Mouse (Mus musculus) intestine, embryonic 15.5 days (tissue): Measurements from ENCODE around the gene Lmod3. TPM values are rescaled to one million over a fixed set of nuclear protein-coding genes. Genes with fewer than 3 reads are reported as not detected.

Experiments
- ATAC-seq: fragments of 200-750 bp; cut with Nextera tagmentation; 2 replicates; pipeline ENCODE4 v1.8.0; 2017; ENCODE audit warnings: moderate TSS enrichment, moderate library complexity
- H3K27ac ChIP-seq: fragments of 300-500 bp; sonication (generic); 2 replicates; pipeline ENCODE4 v1.5.1; 2015; ENCODE audit warnings: mild to moderate bottlenecking, inconsistent platforms
- H3K27me3 ChIP-seq: fragments of 300-500 bp; sonication (generic); replicated peaks from 2 replicates; pipeline ENCODE4 v1.6.1; 2015; ENCODE audit warnings: inconsistent platforms
- H3K36me3 ChIP-seq: fragments of 300-500 bp; sonication (generic); 2 replicates; pipeline ENCODE4 v1.6.1; 2015; ENCODE audit warnings: inconsistent platforms
- H3K4me1 ChIP-seq: fragments of 300-500 bp; sonication (generic); replicated peaks from 2 replicates; pipeline ENCODE4 v1.6.1; 2015; ENCODE audit warnings: inconsistent platforms
- H3K4me2 ChIP-seq: fragments of 300-500 bp; sonication (generic); replicated peaks from 2 replicates; pipeline ENCODE4 v1.6.1; 2015; ENCODE audit warnings: mild to moderate bottlenecking, inconsistent platforms
- H3K4me3 ChIP-seq: fragments of 300-500 bp; sonication (generic); replicated peaks from 2 replicates; pipeline ENCODE4 v1.5.1; 2015; ENCODE audit warnings: inconsistent platforms
- H3K9ac ChIP-seq: fragments of 300-500 bp; sonication (generic); 2 replicates; pipeline ENCODE4 v1.6.1; 2015; ENCODE audit warnings: inconsistent platforms
- H3K9me3 ChIP-seq: fragments of 300-500 bp; sonication (generic); 2 replicates; pipeline ENCODE4 v1.6.1; 2016; ENCODE audit warnings: inconsistent platforms
- WGBS: fragments of 180-500 bp; shearing (Covaris S2); methylation state at CpG from one replicate; pipeline ENCODE4 v1.1.7; 2015; 5-methylcytosine and 5-hydroxymethylcytosine counted together
- polyA plus RNA-seq: library from polyadenylated mRNA; unstranded; fragments of >200 nt; fragmentation: Nextera tagmentation; extraction: Ambion mirVana; gene quantifications from 2 replicates; pipeline ENCODE4 v1.2.1, GENCODE M21; 2015

Lmod3 gene
- polyA plus RNA-seq, 1 experiment from 2014 or later, result 0.16 TPM

DNA sequence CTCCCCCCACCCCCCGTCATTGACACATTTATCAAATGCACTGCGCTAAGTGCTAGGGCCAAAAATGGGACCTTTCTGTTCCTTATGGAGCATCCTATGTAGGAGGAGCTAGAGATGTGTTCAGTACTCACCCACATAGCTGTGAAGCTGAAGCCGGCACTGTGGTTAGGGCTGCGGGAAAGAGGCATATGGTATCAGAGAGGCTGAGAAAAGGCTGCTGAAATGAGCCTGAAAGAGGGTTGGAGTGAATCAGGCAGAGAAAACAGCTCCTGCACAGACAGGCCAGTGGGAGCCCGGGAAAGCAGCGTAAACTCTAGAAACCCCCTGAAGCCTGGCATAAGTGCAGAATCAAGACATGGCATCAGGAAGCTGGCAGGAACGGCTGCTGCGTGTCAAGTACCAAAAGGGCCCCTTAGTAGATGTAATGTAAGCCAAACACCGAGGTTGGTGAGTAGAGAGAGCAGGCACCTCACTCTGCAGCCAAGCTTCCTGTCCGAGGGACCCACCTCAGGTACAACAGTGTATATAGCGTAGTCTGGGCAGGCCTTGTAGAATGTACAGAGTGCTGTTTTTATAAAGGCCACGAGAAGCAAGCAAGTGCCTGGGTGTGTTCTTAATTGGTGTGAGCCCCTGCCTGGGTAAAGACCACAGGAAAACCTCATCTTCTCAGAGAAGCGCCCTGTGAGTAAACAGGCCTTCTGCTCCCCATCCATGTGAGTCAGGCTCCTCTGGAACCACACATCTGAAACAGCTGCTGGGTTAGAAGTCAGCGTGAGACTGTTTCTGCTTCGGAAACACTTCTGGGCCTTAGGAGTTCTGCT lies 31.1 kb downstream of the Lmod3 start:
- Histone ChIP-seq H3K27me3 (no peaks in the 10 kb centered on the region), H3K4me1 (no peaks in the 10 kb centered on the region), H3K9me3 (no peaks in the 10 kb centered on the region), H3K9ac (no peak overlapping the region), H3K4me2 (no peak overlapping the region), H3K27ac (no peak overlapping the region), H3K4me3 (no peak overlapping the region), H3K36me3 (no peaks in the 10 kb centered on the region)
- 57% methylated on average over 15 of the region's 15 CpGs for WGBS
- ATAC-seq, result no peak

DNA sequence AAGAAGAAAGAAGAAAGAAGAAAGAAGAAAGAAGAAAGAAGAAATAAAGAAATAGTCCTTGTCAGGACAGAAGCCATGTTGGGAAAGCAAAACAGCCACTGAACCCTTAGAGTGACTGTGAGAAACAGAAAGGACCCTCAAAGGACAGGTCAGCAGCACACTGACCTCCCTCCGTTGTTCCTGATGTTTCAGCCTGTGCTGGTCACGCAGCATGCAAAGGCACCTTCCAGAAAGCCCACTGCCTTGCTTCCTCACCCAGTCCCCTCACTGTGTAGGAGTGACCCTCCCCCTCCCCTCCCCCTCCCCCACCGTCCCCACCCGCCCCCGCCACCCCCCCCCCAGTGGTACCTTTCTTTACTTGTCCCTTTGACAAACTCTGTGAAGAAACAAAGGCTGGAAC lies 31.9 kb downstream of the Lmod3 start:
- no peak for ATAC-seq
- Histone ChIP-seq H3K4me1 (no peaks in the 10 kb centered on the region), H3K4me2 (no peak overlapping the region), H3K9ac (no peak overlapping the region), H3K4me3 (no peak overlapping the region), H3K27ac (no peak overlapping the region), H3K36me3 (no peaks in the 10 kb centered on the region), H3K27me3 (no peaks in the 10 kb centered on the region), H3K9me3 (no peaks in the 10 kb centered on the region)
- WGBS, result 91% methylated on average over 2 of the region's 5 CpGs

DNA sequence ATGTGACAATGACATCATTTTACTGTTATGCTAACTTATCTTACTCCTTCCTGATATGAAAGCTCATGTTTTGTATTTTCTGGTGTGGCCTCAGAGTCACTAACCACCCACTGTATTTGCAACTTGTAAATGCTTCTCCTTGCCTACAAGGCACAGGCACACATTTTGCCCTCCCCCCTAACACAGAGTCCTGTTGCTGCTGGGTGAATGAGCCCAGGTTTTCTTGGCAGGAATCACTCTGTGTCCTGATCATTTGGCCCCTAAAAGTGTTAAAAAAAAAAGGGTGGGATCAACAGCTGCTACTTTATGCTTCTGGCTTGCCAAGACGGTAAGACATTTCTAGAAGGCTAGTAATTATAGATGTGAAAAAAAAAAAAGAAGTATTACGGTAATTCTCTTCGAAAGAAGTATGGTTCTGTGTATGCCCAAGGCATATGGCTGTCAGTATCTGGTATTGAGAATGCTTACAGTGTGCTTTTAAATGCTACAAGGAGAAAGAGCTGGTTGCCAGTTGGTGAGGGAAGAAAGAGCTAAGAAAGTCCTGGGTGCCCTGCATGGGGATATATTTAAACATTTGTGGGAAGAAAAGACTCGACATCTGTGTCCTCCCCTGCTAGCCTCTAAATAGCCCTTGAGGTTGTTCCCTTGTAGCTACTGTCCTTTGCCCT lies 36.3 kb downstream of the Lmod3 start:
- Histone ChIP-seq H3K4me1 (peaks cover 9% of the 10 kb centered on the region; the same call in 1 of the 2 replicates), H3K9me3 (no peaks in the 10 kb centered on the region), H3K4me2 (no peak overlapping the region), H3K9ac (no peak overlapping the region), H3K27me3 (no peaks in the 10 kb centered on the region), H3K27ac (no peak overlapping the region), H3K36me3 (no peaks in the 10 kb centered on the region), H3K4me3 (no peak overlapping the region)
- 81% methylated on average over 4 of the region's 4 CpGs for WGBS
- no peak for ATAC-seq

DNA sequence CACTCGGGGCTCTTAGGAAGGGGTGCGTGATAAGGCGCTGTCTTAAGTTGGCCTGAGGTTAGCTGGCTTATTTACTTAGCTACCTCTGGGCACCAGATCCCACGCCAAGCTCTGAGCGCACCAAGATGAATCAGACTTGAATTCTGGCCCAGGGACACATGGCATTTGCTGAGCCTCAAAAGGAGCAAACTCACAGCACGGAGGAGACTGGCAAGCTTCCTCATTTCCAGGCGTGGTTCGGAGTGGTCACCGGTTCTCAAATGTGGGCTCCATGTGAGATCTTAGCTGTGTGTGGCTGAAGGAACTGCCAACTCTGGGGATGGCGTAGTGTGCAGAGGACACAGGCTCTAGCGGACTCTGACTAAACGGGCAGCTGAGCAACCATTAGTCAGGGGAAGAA lies 40.6 kb downstream of the Lmod3 start:
- Histone ChIP-seq H3K9ac (no peak overlapping the region; the same call in 1 of the 2 replicates), H3K36me3 (no peaks in the 10 kb centered on the region), H3K4me3 (peak overlapping the region; percentile 70; the same call in 1 of the 2 replicates), H3K27me3 (no peaks in the 10 kb centered on the region), H3K4me2 (peak overlapping the region; percentile 78), H3K9me3 (no peaks in the 10 kb centered on the region), H3K4me1 (peaks cover 12% of the 10 kb centered on the region; the same call in 1 of the 2 replicates), H3K27ac (no peak overlapping the region)
- WGBS, result 67% methylated on average over 12 of the region's 12 CpGs
- ATAC-seq, result no peak

DNA sequence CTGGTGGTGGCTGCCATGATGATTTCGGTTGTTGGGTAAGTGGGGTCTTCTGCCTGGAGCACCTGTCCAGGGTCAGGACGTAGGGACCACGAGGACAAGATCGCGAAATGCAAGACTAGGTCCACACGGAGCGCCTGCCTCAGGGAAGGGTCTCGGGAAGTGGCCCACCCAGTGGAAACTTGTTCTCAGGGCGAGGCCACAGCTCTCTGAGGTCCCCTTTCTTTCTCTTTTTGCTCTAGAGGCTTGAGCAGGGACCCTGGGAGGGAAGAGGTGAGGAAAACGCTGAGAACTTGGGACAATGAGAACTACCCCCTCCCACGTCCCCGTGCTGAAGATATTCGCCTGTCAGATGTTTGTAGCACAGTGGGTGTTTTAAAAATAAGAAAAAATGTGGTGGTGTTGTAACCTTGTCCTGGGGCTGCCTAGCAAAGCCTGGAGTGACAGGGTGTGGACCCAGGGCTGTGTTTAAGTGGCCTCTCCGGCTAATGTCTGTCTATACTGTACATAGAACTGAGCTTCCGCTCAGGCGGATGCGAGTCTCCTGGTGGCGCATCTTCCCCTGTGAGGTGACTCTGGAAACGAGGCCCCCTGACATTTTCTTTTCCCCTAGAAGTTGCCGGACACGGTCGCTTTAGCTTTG lies 41.5 kb downstream of the Lmod3 start:
- Histone ChIP-seq H3K9me3 (no peaks in the 10 kb centered on the region), H3K4me2 (peak overlapping the region; percentile 78), H3K36me3 (no peaks in the 10 kb centered on the region), H3K27ac (peak overlapping the region; percentile 61; the same call in 1 of the 2 replicates), H3K4me3 (peak overlapping the region; percentile 70), H3K27me3 (no peaks in the 10 kb centered on the region), H3K9ac (peak overlapping the region; percentile 73), H3K4me1 (peaks cover 12% of the 10 kb centered on the region; the same call in 1 of the 2 replicates)
- WGBS, result 1% methylated on average over 22 of the region's 22 CpGs
- peak; percentile 74 for ATAC-seq

DNA sequence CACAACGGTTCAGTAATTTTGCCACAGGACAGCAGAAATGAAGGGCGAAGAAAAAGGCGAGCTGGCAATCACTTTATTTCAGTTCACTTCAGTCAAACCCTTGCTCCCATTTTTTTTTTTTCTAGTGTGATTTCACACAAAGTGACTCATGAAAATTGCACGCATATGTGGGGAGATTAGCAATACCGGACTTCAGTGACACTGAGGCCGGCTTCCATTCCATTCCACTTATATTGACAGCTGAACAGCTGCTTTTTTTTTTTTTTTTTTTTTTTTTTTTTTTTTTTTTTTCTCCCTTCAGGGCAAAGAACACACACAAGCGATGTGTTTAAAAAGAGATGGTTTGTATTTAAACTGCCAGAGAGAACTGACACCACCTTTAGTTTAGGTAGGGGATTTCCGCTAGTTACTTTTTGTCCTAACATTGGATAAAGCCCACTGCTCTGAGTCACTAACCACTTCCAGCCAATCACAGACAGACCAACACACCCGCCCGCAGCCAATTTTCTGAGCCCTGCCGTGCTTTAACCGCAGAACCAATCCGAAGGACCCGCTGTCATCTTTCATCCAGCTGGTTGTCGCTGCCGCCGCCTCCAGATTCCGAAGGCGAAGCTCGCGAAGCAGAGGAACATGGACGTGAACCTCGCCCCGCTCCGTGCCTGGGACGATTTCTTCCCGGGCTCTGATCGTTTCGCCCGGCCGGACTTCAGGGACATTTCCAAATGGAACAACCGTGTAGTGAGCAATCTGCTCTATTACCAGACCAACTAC lies 42.2 kb downstream of the Lmod3 start, which contains the start of gene Arl6ip5:
TSS of gene Arl6ip5 (plus strand) at position 499 of the 771 bp plus-strand sequence.
- Histone ChIP-seq H3K9ac (peak within 1 kb of the TSS; percentile 73), H3K9me3 (no peaks in the 10 kb centered on the region), H3K36me3 (no peaks in the 10 kb centered on the region), H3K4me1 (peaks cover 12% of the 10 kb centered on the region; the same call in 1 of the 2 replicates), H3K4me3 (peak within 1 kb of the TSS; percentile 70), H3K27ac (peak within 1 kb of the TSS; percentile 61; the same call in 1 of the 2 replicates), H3K27me3 (no peaks in the 10 kb centered on the region), H3K4me2 (peak within 1 kb of the TSS; percentile 78)
- ATAC-seq, result peak; percentile 72
- 10% methylated on average over 32 of the region's 32 CpGs for WGBS

DNA sequence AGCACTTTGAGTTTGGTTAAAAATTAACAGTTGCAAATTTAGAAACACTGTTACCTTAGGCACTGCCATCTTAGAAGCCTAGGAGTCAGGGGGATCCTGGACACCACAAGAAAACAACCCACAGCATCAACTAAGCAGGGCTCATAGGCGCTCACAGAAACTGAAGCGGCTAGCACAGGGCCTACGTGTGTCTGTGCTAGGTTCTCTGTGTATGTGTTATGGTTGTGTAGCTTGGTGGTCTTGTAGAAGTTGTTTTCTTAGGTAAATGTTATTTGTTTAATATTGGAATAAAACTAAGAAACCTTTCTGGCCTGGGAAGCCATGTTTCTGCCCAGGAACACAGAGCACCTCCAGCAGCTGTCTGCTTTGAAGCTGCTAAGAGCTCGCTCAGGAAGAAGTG lies 42.8 kb downstream of the Lmod3 start:
- Histone ChIP-seq H3K9ac (no peak overlapping the region), H3K27ac (no peak overlapping the region), H3K9me3 (no peaks in the 10 kb centered on the region), H3K4me3 (no peak overlapping the region), H3K36me3 (no peaks in the 10 kb centered on the region), H3K27me3 (no peaks in the 10 kb centered on the region), H3K4me2 (no peak overlapping the region), H3K4me1 (peaks cover 12% of the 10 kb centered on the region; the same call in 1 of the 2 replicates)
- ATAC-seq, result no peak
- 89% methylated on average over 4 of the region's 4 CpGs for WGBS

DNA sequence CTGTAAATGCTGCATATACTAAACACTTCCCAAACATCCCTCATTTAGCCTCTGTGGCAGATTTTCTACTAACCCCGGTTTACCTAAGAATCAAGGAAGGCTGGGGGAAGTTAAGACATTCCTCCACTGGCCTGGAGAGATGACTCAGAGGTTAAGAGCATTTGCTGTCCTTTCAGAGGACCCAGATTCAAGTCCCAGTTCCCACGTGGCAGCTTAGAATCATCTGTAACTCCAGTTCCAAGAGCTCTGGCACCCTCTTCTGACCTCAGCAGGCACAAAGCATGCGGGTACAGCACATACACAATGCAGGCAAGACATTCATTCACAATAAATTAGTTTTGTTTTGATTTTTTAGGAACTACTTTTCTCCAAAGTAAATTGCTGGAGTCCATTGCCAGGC lies 43.4 kb downstream of the Lmod3 start:
- H3K9ac ChIP-seq, result no peak overlapping the region
- no peaks in the 10 kb centered on the region for H3K9me3 ChIP-seq
- peaks cover 12% of the 10 kb centered on the region; the same call in 1 of the 2 replicates for H3K4me1 ChIP-seq
- ATAC-seq, result no peak
- no peak overlapping the region for H3K27ac ChIP-seq
- no peak overlapping the region for H3K4me2 ChIP-seq
- WGBS, result 43% methylated on average over 3 of the region's 3 CpGs
- H3K27me3 ChIP-seq, result no peaks in the 10 kb centered on the region
- no peaks in the 10 kb centered on the region for H3K36me3 ChIP-seq
- H3K4me3 ChIP-seq, result no peak overlapping the region

DNA sequence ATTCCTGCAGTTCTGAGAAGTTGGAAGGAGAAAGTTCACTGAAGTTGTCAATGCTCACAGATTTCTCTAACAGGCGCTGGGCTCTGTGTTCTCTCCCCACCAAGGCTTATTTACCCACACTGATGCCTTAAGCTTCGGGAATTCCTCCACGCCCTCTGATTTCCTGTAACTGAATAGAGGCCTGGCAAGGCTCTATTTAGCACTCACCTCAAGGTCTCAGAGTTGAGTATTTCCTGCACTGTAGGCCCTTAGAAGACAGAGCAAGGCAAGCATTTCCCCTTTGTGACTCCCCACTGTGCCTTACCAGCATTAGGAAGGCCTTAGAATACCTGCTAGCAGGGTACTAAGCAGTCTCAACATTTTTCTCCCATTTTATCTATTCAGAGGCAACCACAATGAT lies 44.2 kb downstream of the Lmod3 start:
- Histone ChIP-seq H3K9ac (no peak overlapping the region), H3K27me3 (no peaks in the 10 kb centered on the region), H3K4me3 (no peak overlapping the region), H3K9me3 (no peaks in the 10 kb centered on the region), H3K4me1 (peaks cover 12% of the 10 kb centered on the region; the same call in 1 of the 2 replicates), H3K4me2 (no peak overlapping the region), H3K36me3 (no peaks in the 10 kb centered on the region), H3K27ac (no peak overlapping the region)
- ATAC-seq, result no peak
- WGBS, result 35% methylated on average over 3 of the region's 3 CpGs

DNA sequence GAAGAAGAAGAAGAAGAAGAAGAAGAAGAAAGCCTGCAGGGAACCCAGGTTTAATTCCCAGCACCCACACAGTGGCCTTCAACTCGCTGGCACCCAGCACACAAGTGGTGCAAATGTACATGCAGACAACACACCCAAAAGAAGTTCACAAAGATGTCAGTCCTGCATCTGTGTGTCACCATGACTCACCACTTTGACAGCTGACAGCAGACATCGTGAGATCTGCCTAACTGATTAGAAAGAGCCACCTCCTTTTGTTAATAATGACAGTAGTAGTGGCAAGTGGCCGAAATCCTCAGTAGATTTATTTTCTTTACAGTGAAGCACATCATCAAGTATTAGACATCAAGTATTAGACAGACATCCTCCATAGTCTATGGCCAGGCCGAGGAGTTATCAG lies 45.5 kb downstream of the Lmod3 start:
- no peak for ATAC-seq
- 73% methylated on average over 4 of the region's 4 CpGs for WGBS
- no peak overlapping the region for H3K4me2 ChIP-seq
- H3K27me3 ChIP-seq, result no peaks in the 10 kb centered on the region
- H3K27ac ChIP-seq, result no peak overlapping the region
- no peak overlapping the region for H3K9ac ChIP-seq
- H3K4me1 ChIP-seq, result peaks cover 13% of the 10 kb centered on the region; the same call in 1 of the 2 replicates
- H3K4me3 ChIP-seq, result no peak overlapping the region
- H3K9me3 ChIP-seq, result no peaks in the 10 kb centered on the region
- H3K36me3 ChIP-seq, result no peaks in the 10 kb centered on the region

DNA sequence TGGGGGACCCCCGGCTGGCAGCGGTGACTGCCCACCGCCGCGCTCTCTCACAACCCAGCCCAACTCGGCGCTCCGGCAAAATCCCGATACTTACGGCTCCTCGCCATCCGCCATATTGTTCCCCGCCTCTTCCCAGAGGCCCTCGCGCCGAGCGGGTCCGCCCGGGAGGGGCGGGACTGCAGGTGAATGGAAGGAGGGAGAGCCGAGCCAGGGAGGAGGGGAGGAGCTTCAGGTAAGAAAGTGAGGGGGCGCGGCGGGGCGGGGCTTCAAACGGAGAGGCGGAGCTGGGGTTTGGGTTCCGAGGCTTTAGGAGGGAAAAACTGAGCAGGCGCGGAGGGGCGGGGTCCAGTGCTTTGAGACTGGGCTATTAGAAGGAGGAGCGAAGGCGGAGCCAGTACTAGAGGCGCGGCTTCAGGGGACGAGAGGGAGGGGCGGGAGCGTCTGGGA lies 47.1 kb downstream of the Lmod3 start, which contains the start of gene Uba3:
TSS of gene Uba3 (minus strand) at position 209 of the 447 bp plus-strand sequence.
- Histone ChIP-seq H3K36me3 (no peaks in the 10 kb centered on the region), H3K9me3 (no peaks in the 10 kb centered on the region), H3K9ac (peak within 1 kb of the TSS; percentile 93), H3K27ac (peak within 1 kb of the TSS; percentile 83), H3K4me2 (peak within 1 kb of the TSS; percentile 59), H3K27me3 (no peaks in the 10 kb centered on the region), H3K4me1 (peaks cover 10% of the 10 kb centered on the region; the same call in 1 of the 2 replicates), H3K4me3 (peak within 1 kb of the TSS; percentile 88)
- WGBS, result under 1% methylated on average over 38 of the region's 38 CpGs
- peak; percentile 98 for ATAC-seq
